Mouse (Mus musculus) embryonic facial prominence, embryonic 14.5 days (tissue): ENCODE measurements around the gene Tmem198. TPM values are rescaled to one million over a fixed set of nuclear protein-coding genes. Genes with fewer than 3 reads are reported as not detected.

Experiments
- ATAC-seq: fragments of 200-750 bp; cut with Nextera tagmentation; 2 replicates; pipeline ENCODE4 v1.8.0; 2017; ENCODE audit warnings: low read depth, moderate number of reproducible peaks, moderate TSS enrichment
- DNase-seq: peaks from one replicate; pipeline ENCODE4 v3.0.0-alpha.2; 2015; ENCODE audit warnings: low spot score
- H3K27ac ChIP-seq: fragments of 300-500 bp; sonication (generic); replicated peaks from 2 replicates; pipeline ENCODE4 v1.5.1; 2014; ENCODE audit warnings: low read depth, mild to moderate bottlenecking, low read length, moderate library complexity
- H3K27me3 ChIP-seq: fragments of 300-500 bp; sonication (generic); replicated peaks from 2 replicates; pipeline ENCODE4 v1.6.1; 2014; ENCODE audit warnings: low read length; ENCODE audit not compliant: control insufficient read depth, insufficient read depth
- H3K36me3 ChIP-seq: fragments of 300-500 bp; sonication (generic); 2 replicates; pipeline ENCODE4 v1.6.1; 2014; ENCODE audit warnings: low read length, mixed read lengths; ENCODE audit not compliant: control insufficient read depth, insufficient read depth
- H3K4me1 ChIP-seq: fragments of 300-500 bp; sonication (generic); 2 replicates; pipeline ENCODE4 v1.6.1; 2014; ENCODE audit warnings: antibody characterized with exemption, low read length; ENCODE audit not compliant: control insufficient read depth, insufficient read depth
- H3K4me2 ChIP-seq: fragments of 300-500 bp; sonication (generic); 2 replicates; pipeline ENCODE4 v1.6.1; 2014; ENCODE audit warnings: low read depth, mild to moderate bottlenecking, low read length, moderate library complexity, mixed read lengths
- H3K4me3 ChIP-seq: fragments of 300-500 bp; sonication (generic); 2 replicates; pipeline ENCODE4 v1.5.1; 2014; ENCODE audit warnings: low read depth, mild to moderate bottlenecking, low read length
- H3K9ac ChIP-seq: fragments of 300-500 bp; sonication (generic); 2 replicates; pipeline ENCODE4 v1.6.1; 2014; ENCODE audit warnings: low read depth, mild to moderate bottlenecking, low read length, moderate library complexity, mixed read lengths
- H3K9me3 ChIP-seq: fragments of 300-500 bp; sonication (generic); 2 replicates; pipeline ENCODE4 v1.6.1; 2016; ENCODE audit warnings: low read length; ENCODE audit not compliant: control insufficient read depth
- WGBS: fragments of 180-500 bp; shearing (Covaris S2); extraction: QIAGEN DNeasy Blood & Tissue Kit; methylation state at CpG from one replicate; pipeline ENCODE4 v1.1.7; 2014; 5-methylcytosine and 5-hydroxymethylcytosine counted together
- polyA plus RNA-seq: library from polyadenylated mRNA; unstranded; fragments of >200 nt; fragmentation: Nextera tagmentation; extraction: Ambion mirVana; gene quantifications from 2 replicates; pipeline ENCODE4 v1.2.1, GENCODE M21; 2014

Tmem198 gene
- polyA plus RNA-seq, 1 experiment from 2014 or later, result 1.3 TPM

GRCm38 (mm10) chr1:75505159-75505955 lies 26.0 kb downstream of the Tmem198 start:
- Histone ChIP-seq H3K27ac (peak overlapping the region; percentile 97), H3K36me3 (peaks cover 34% of the 10 kb centered on the region), H3K4me1 (peaks cover 24% of the 10 kb centered on the region), H3K9me3 (no peaks in the 10 kb centered on the region), H3K27me3 (no peaks in the 10 kb centered on the region), H3K9ac (peak overlapping the region; percentile 98), H3K4me2 (peak overlapping the region; percentile 96), H3K4me3 (peak overlapping the region; percentile 92)
- peak; percentile 44 for ATAC-seq
- whole genome bisulfite sequencing, result under 1% methylated on average over 60 of the region's 84 CpGs
- peak; percentile 79 for DNase-seq

GRCm38 (mm10) chr1:75505956-75506831 lies 26.9 kb downstream of the Tmem198 start, which contains the start of gene Obsl1:
Gene Obsl1, minus strand, starts transcription at chr1:75506452.
- Histone ChIP-seq H3K27ac (peak within 1 kb of the TSS; percentile 97), H3K9ac (peak within 1 kb of the TSS; percentile 98), H3K4me3 (peak within 1 kb of the TSS; percentile 92), H3K9me3 (no peaks in the 10 kb centered on the region), H3K4me1 (peaks cover 24% of the 10 kb centered on the region), H3K27me3 (no peaks in the 10 kb centered on the region), H3K4me2 (peak within 1 kb of the TSS; percentile 96), H3K36me3 (peaks cover 25% of the 10 kb centered on the region)
- DNase-seq (peak; percentile 97), ATAC-seq (peak; percentile 94)
- WGBS, result 0% methylated on average over 17 of the region's 65 CpGs

GRCm38 (mm10) chr1:75507006-75507405 lies 27.7 kb downstream of the Tmem198 start, which contains the start of gene Inha:
Gene Inha, plus strand, starts transcription at chr1:75507077.
- ATAC-seq, result no peak
- Histone ChIP-seq H3K4me1 (peaks cover 24% of the 10 kb centered on the region), H3K4me2 (peak within 1 kb of the TSS; percentile 96), H3K9me3 (no peaks in the 10 kb centered on the region), H3K36me3 (peaks cover 17% of the 10 kb centered on the region), H3K27me3 (no peaks in the 10 kb centered on the region), H3K9ac (peak within 1 kb of the TSS; percentile 98), H3K4me3 (peak within 1 kb of the TSS; percentile 92), H3K27ac (peak within 1 kb of the TSS; percentile 97)
- no peak for DNase-seq
- WGBS, result 65% methylated on average over 10 of the region's 10 CpGs

GRCm38 (mm10) chr1:75509586-75509985 lies 30.3 kb downstream of the Tmem198 start:
- no peak overlapping the region for H3K9ac ChIP-seq
- no peak overlapping the region for H3K4me2 ChIP-seq
- 45% methylated on average over 19 of the region's 20 CpGs for WGBS
- H3K9me3 ChIP-seq, result no peaks in the 10 kb centered on the region
- H3K4me3 ChIP-seq, result no peak overlapping the region
- no peaks in the 10 kb centered on the region for H3K27me3 ChIP-seq
- H3K36me3 ChIP-seq, result no peaks in the 10 kb centered on the region
- ATAC-seq (no peak), DNase-seq (no peak)
- peaks cover 20% of the 10 kb centered on the region for H3K4me1 ChIP-seq
- no peak overlapping the region for H3K27ac ChIP-seq

- Histone ChIP-seq H3K4me1 (peaks cover 15% of the 10 kb centered on the region), H3K36me3 (no peaks in the 10 kb centered on the region), H3K27me3 (no peaks in the 10 kb centered on the region), H3K9me3 (no peaks in the 10 kb centered on the region), H3K4me3 (no peak overlapping the region), H3K9ac (no peak overlapping the region), H3K4me2 (no peak overlapping the region), H3K27ac (no peak overlapping the region)
- 71% methylated on average over 5 of the region's 5 CpGs for WGBS
- ATAC-seq, result no peak
- no peak for DNase-seq
Observed at GRCm38 (mm10) chr1:75510154-75510553, 30.8 kb downstream of the Tmem198 start.

GRCm38 (mm10) chr1:75511437-75512210 lies 32.3 kb downstream of the Tmem198 start:
- Histone ChIP-seq H3K4me3 (no peak overlapping the region), H3K9me3 (no peaks in the 10 kb centered on the region), H3K4me2 (no peak overlapping the region), H3K27me3 (no peaks in the 10 kb centered on the region), H3K4me1 (peaks cover 11% of the 10 kb centered on the region), H3K27ac (no peak overlapping the region), H3K36me3 (no peaks in the 10 kb centered on the region), H3K9ac (no peak overlapping the region)
- DNase-seq, result no peak
- 48% methylated on average over 4 of the region's 4 CpGs for WGBS
- no peak for ATAC-seq

GRCm38 (mm10) chr1:75512550-75512949 lies 33.2 kb downstream of the Tmem198 start:
- H3K9ac ChIP-seq, result no peak overlapping the region
- no peak overlapping the region for H3K4me2 ChIP-seq
- H3K9me3 ChIP-seq, result no peaks in the 10 kb centered on the region
- ATAC-seq, result no peak
- no peaks in the 10 kb centered on the region for H3K36me3 ChIP-seq
- no peaks in the 10 kb centered on the region for H3K27me3 ChIP-seq
- H3K4me3 ChIP-seq, result no peak overlapping the region
- no peak overlapping the region for H3K27ac ChIP-seq
- H3K4me1 ChIP-seq, result peaks cover 2% of the 10 kb centered on the region; the same call in 1 of the 2 replicates
- no peak for DNase-seq
- WGBS, result 88% methylated on average over 3 of the region's 3 CpGs
